Mouse (Mus musculus): ENCODE measurements at regions not wholly inside any gene's neighbourhood (a gene's known extent, or its start where the extent isn't known, plus 50 kb on each side); places are given as distances from the start of the nearest gene placed in this dataset.

DNA sequence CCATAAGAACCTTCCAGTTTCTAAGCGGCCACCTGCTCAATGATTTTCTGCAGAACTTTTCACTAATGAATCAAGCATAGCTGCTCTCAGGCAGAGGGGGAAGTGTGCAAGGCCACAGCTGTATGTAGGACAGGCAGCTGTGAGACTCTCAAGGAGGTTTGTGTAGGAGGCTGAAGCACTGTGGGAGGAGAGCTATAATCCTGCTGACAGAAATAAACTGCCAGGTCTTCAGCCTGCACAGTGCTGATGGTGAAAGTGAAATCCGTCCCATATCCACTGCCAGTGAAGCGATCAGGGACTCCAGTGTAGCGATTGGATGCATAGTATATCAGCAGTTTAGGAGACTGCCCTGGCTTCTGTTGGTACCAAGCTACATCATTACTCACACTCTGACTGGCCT, 718.2 kb downstream of the Rpia start:
- 72% methylated on average over 4 of the region's 4 CpGs for WGBS
- Histone ChIP-seq H3K4me3 (replicated peaks; ENCODE audit: extremely low read depth, low read depth, low read length) (no peak overlapping the region), H3K4me1 (ENCODE audit: control insufficient read depth, insufficient read depth, low read length) (no peaks in the 10 kb centered on the region)
- DNase-seq, result no peak
- no peak for TF ChIP-seq CTCF (IDR thresholded peaks at IDR 0.05; ENCODE audit: insufficient read depth, low read length)
- no peak for TF ChIP-seq POLR2A (IDR thresholded peaks at IDR 0.05; ENCODE audit: borderline replicate concordance, extremely low read depth, low read depth, low read length)

DNA sequence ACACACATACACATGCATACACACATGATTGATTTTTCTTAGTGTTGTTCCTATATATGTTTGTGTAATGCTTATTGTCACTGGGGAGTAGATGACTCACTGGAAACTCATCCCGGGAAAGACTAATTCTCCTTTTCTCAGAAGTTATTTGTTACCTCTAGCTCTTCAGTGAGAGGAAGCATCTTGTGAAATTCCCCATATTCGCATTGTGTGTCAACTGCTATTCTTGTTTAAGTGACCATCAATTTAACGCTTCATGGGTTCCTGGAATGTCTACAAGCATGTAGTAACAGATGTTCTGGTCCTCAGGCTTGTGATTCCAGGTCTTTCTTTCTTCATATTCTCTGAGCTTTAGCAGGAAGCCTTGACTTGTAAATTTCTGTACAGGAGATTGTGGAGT, 720.0 kb downstream of the Rpia start:
- no peaks in the 10 kb centered on the region for H3K4me1 ChIP-seq (ENCODE audit: control insufficient read depth, insufficient read depth, low read length)
- TF ChIP-seq CTCF (IDR thresholded peaks at IDR 0.05; ENCODE audit: insufficient read depth, low read length) (no peak), POLR2A (IDR thresholded peaks at IDR 0.05; ENCODE audit: borderline replicate concordance, extremely low read depth, low read depth, low read length) (no peak)
- H3K4me3 ChIP-seq (replicated peaks; ENCODE audit: extremely low read depth, low read depth, low read length), result no peak overlapping the region
- 72% methylated on average over 3 of the region's 3 CpGs for WGBS
- no peak for DNase-seq

DNA sequence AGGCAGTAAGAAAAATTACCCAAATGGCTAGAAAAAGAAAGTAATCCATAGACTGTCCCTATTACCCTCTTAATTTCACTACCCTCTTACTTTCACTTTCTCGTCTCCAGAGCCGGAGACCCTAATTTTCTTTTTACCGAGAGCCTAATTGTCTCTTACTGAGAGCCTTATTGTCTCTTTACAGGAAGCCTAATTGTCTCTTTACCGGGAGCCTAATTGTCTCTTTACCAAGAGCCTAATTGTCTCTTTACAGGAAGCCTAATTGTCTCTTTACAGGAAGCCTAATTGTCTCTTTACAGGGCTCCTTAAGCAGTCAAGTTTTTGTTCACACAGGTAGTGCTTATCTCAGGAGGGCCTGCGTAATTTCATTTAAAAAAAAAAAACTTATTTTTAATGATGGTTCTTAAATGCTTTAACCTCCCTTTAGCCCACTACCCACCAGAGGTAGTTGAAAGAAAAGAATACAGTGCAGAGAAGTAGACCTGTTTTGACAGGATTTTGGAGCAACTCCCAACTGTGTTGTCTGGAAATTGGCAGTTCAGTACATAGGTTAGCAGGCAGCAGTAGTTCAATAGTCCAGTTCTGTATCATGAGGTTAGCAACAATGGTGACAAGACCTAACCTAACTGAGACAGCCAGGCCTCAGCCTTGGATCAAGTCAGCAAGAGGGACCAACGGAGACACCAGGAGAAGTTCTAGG, 724.2 kb downstream of the Rpia start:
- 85% methylated on average over 6 of the region's 6 CpGs for WGBS
- Histone ChIP-seq H3K4me3 (replicated peaks; ENCODE audit: extremely low read depth, low read depth, low read length) (no peak overlapping the region), H3K4me1 (ENCODE audit: control insufficient read depth, insufficient read depth, low read length) (no peaks in the 10 kb centered on the region)
- no peak for DNase-seq
- TF ChIP-seq POLR2A (IDR thresholded peaks at IDR 0.05; ENCODE audit: borderline replicate concordance, extremely low read depth, low read depth, low read length) (no peak), CTCF (IDR thresholded peaks at IDR 0.05; ENCODE audit: insufficient read depth, low read length) (no peak)

DNA sequence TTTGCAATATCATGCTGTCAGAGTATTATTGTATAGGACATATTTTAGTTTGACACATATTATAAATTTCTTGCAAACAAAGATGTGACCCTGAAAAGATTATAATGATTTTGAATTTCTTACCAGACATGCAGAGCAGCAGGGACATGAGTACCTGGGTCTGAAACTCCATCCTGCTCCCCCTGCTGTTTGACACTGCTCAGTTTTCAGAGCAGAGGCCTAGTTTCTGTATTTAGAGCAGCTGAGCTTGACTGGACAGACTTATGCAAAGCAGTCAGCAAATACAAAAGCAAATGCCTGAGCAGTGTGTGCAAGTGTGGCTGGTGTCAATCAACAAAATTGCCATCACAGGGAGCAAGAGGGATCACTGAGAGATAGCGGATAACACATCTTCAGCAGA, 733.0 kb downstream of the Rpia start:
- no peak for TF ChIP-seq POLR2A (IDR thresholded peaks at IDR 0.05; ENCODE audit: borderline replicate concordance, extremely low read depth, low read depth, low read length)
- no peak for TF ChIP-seq CTCF (IDR thresholded peaks at IDR 0.05; ENCODE audit: insufficient read depth, low read length)
- WGBS, result 81% methylated on average over 1 of the region's 1 CpGs
- Histone ChIP-seq H3K4me3 (replicated peaks; ENCODE audit: extremely low read depth, low read depth, low read length) (no peak overlapping the region), H3K4me1 (ENCODE audit: control insufficient read depth, insufficient read depth, low read length) (no peaks in the 10 kb centered on the region)
- DNase-seq, result no peak

DNA sequence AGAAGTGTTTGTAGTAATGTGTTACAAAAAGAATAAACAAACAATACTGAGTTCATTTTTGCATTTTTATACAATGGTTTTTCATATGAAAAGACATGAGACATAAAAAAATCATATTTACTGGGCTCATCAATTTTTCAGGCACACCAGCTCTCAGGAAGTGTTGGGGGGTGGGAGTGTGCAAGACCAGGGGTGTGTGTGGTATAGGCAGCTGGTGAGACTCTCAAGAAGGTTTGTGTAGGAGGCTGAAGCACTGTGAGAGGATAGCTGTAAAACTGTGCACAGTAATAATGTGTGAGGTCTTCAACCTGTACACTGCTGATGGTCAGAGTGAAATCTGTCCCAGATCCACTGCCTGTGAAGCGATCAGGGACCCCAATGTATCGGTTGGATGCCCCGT, 733.7 kb downstream of the Rpia start:
- TF ChIP-seq CTCF (IDR thresholded peaks at IDR 0.05; ENCODE audit: insufficient read depth, low read length) (no peak), POLR2A (IDR thresholded peaks at IDR 0.05; ENCODE audit: borderline replicate concordance, extremely low read depth, low read depth, low read length) (no peak)
- DNase-seq, result no peak
- Histone ChIP-seq H3K4me3 (replicated peaks; ENCODE audit: extremely low read depth, low read depth, low read length) (no peak overlapping the region), H3K4me1 (ENCODE audit: control insufficient read depth, insufficient read depth, low read length) (no peaks in the 10 kb centered on the region)
- WGBS, result 72% methylated on average over 3 of the region's 3 CpGs

DNA sequence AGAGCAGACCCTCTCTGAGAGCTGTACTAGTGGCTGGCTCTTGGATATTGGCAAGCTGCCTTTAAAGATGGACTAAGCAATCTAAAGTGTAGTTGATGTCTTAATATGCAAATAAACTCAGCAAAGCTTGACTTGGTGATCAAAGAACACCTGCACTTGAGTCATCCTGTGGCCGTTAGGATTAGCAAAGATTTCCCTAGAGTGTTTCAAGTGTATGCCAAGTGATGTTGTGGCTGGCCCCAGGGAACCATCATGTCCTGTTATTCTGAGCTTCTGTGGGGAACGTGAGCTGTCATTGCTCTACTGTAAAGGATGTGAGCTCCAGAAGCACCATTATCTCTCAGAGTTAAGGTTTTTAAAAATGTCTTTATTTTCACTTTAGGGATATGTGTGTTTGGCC, 751.1 kb downstream of the Rpia start:
- 32% methylated on average over 2 of the region's 2 CpGs for WGBS
- DNase-seq, result no peak
- TF ChIP-seq CTCF (IDR thresholded peaks at IDR 0.05; ENCODE audit: insufficient read depth, low read length) (no peak), POLR2A (IDR thresholded peaks at IDR 0.05; ENCODE audit: borderline replicate concordance, extremely low read depth, low read depth, low read length) (no peak)

DNA sequence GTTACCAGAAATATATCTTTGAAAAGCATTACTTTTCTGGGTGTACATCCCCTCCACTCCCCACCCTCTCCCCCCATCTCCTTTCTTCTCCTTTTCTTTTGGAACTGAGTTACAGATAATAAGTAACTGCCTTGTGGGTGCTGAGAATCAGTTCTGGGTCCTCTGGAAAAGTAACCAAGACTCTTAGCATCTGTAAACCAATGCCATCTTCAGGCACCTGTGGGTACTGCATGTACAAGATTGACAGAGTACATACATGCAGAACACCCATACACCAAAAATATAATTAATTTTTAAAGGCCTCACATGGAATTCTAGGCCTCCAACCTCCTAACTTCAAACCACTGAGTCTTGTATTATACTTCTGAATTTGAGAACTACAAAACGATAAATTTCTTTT, 758.4 kb downstream of the Rpia start:
- Histone ChIP-seq H3K4me3 (replicated peaks; ENCODE audit: extremely low read depth, low read depth, low read length) (no peak overlapping the region), H3K4me1 (ENCODE audit: control insufficient read depth, insufficient read depth, low read length) (no peaks in the 10 kb centered on the region)
- TF ChIP-seq CTCF (IDR thresholded peaks at IDR 0.05; ENCODE audit: insufficient read depth, low read length) (no peak), POLR2A (IDR thresholded peaks at IDR 0.05; ENCODE audit: borderline replicate concordance, extremely low read depth, low read depth, low read length) (no peak)
- 68% methylated on average over 1 of the region's 1 CpGs for whole genome bisulfite sequencing
- DNase-seq, result no peak

More for the DNA sequence above, 751.1 kb downstream of the Rpia start:
- no peaks in the 10 kb centered on the region for H3K4me1 ChIP-seq (ENCODE audit: control insufficient read depth, insufficient read depth, low read length)
- H3K4me3 ChIP-seq (replicated peaks; ENCODE audit: extremely low read depth, low read depth, low read length), result no peak overlapping the region

DNA sequence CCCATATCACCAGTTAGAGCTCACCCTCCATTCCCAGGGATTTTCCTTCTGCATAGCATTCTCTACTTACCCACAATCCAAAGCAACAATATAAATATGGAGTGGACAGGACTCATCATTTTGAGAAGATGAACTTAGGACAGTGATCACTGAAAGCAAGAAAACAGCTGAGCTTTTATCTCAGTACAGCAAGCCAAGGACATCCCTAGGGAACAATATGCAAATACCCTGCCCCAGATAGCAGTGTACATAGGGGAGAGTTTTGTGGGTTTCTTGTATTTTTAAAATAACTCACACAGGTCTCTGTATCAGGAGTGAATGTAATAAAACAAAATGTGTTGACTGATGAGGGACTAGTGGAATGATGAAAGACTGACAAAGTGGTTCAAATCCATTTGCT, 780.5 kb downstream of the Rpia start:
- no peak overlapping the region for H3K4me3 ChIP-seq (replicated peaks; ENCODE audit: extremely low read depth, low read depth, low read length)
- TF ChIP-seq POLR2A (IDR thresholded peaks at IDR 0.05; ENCODE audit: borderline replicate concordance, extremely low read depth, low read depth, low read length) (no peak), CTCF (IDR thresholded peaks at IDR 0.05; ENCODE audit: insufficient read depth, low read length) (no peak)
- no peaks in the 10 kb centered on the region for H3K4me1 ChIP-seq (ENCODE audit: control insufficient read depth, insufficient read depth, low read length)
- DNase-seq, result no peak
